Mouse (Mus musculus): ENCODE measurements around the gene Phf14.

DNA sequence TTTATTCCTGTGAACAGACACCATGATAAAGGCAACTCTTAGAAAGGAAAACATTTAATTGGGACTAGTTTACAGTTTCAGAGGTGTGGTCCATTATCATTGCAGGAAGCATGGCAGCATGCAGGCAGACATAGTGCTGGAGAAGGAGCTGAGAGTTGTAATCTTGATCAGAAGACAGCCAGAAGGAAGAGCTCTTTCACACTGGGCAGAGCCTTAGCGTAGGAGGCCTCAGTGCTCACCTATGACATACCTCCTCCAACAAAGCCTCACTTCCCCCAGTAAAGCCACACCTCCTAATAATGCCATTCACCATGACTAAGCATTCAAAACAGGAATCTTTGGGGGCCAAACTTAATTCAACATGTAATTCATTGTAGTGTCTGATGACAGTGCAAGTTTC lies 40.5 kb downstream of the Phf14 start:
- no peak for TF ChIP-seq CTCF (IDR thresholded peaks at IDR 0.05; ENCODE audit: borderline replicate concordance, control insufficient read depth, extremely low read depth, insufficient read depth, low read length, poor library complexity)
- no peak for TF ChIP-seq POLR2A (IDR thresholded peaks at IDR 0.05; ENCODE audit: control insufficient read depth, extremely low read depth, insufficient read depth, low read length, poor library complexity)

Measured in thymus, adult 2 months (tissue).